Mouse (Mus musculus) liver, embryonic 11.5 days (tissue): Measurements from ENCODE around the gene Zfp266. TPM values are rescaled to one million over a fixed set of nuclear protein-coding genes. Genes with fewer than 3 reads are reported as not detected.
A peak's percentile ranks its signal among the peaks of the same experiment; 100 is the strongest.

Experiments
- ATAC-seq: fragments of 200-750 bp; cut with Nextera tagmentation; replicated peaks from 2 replicates; pipeline ENCODE4 v1.8.0; 2017; ENCODE audit warnings: moderate number of reproducible peaks, mild to moderate bottlenecking, moderate TSS enrichment, moderate library complexity; ENCODE audit not compliant: low FRiP score
- DNase-seq: peaks from one replicate; pipeline ENCODE4 v3.0.0-alpha.2; 2017; ENCODE audit warnings: low spot score
- H3K27ac ChIP-seq: fragments of 300-500 bp; sonication (generic); 2 replicates; pipeline ENCODE4 v1.5.1; 2014; ENCODE audit warnings: mild to moderate bottlenecking, low read depth, low read length, control low read depth
- H3K27me3 ChIP-seq: fragments of 300-500 bp; sonication (generic); replicated peaks from 2 replicates; pipeline ENCODE4 v1.6.1; 2014; ENCODE audit warnings: low read length, mixed read lengths; ENCODE audit not compliant: control insufficient read depth, insufficient read depth
- H3K36me3 ChIP-seq: fragments of 300-500 bp; sonication (generic); 2 replicates; pipeline ENCODE4 v1.6.1; 2014; ENCODE audit warnings: mild to moderate bottlenecking, low read length, moderate library complexity, mixed read lengths; ENCODE audit not compliant: control insufficient read depth, insufficient read depth
- H3K4me1 ChIP-seq: fragments of 300-500 bp; sonication (generic); replicated peaks from 2 replicates; pipeline ENCODE4 v1.6.1; 2014; ENCODE audit warnings: low read length, mixed read lengths; ENCODE audit not compliant: control insufficient read depth, insufficient read depth
- H3K4me2 ChIP-seq: fragments of 300-500 bp; sonication (generic); 2 replicates; pipeline ENCODE4 v1.6.1; 2014; ENCODE audit warnings: mild to moderate bottlenecking, control low read depth, moderate library complexity
- H3K4me3 ChIP-seq: fragments of 300-500 bp; sonication (generic); 2 replicates; pipeline ENCODE4 v1.5.1; 2014; ENCODE audit warnings: low read depth, low read length, control low read depth
- H3K9ac ChIP-seq: fragments of 300-500 bp; sonication (generic); 2 replicates; pipeline ENCODE4 v1.6.1; 2014; ENCODE audit warnings: low read depth, low read length, control low read depth
- H3K9me3 ChIP-seq: fragments of 300-500 bp; sonication (generic); 2 replicates; pipeline ENCODE4 v1.6.1; 2016; ENCODE audit warnings: low read length, inconsistent platforms, mixed read lengths; ENCODE audit not compliant: control insufficient read depth
- WGBS: fragments of 180-500 bp; shearing (Covaris S2); extraction: QIAGEN DNeasy Blood & Tissue Kit; methylation state at CpG from one replicate; pipeline ENCODE4 v1.1.7; 2014; 5-methylcytosine and 5-hydroxymethylcytosine counted together
- polyA plus RNA-seq: library from polyadenylated mRNA; unstranded; fragments of >200 nt; fragmentation: Nextera tagmentation; extraction: Ambion mirVana; gene quantifications from 2 replicates; pipeline ENCODE4 v1.2.1, GENCODE M21; 2014

The Zfp266 gene
- polyA plus RNA-seq, 1 experiment from 2014 or later: 49.2 TPM

DNA sequence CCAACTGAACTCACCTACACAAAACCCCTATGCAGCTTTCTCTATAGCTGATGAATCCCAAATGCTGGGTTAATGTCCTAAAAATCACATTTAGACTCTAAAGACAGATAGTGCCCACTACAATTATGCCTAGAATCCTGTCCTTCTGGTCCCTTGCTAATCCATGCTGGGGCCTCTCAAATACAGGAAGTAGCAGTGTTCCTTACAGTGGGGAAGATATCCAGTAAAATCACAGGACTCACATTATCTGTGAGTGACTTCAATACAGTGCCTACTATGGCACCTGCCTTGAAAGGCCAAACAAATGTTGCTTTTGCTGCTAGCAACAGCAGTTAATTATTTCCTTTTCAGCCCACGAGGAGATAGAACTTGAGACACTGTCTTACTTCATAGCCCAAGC lies 10.9 kb downstream of the Zfp266 start:
- Histone ChIP-seq H3K27ac (no peak overlapping the region), H3K4me1 (peaks cover 31% of the 10 kb centered on the region), H3K4me3 (no peak overlapping the region), H3K9me3 (no peaks in the 10 kb centered on the region), H3K4me2 (no peak overlapping the region), H3K36me3 (peaks cover 23% of the 10 kb centered on the region), H3K27me3 (no peaks in the 10 kb centered on the region), H3K9ac (no peak overlapping the region)
- WGBS: 69% methylated on average over 1 of the region's 1 CpGs
- ATAC-seq: no peak
- DNase-seq: no peak

DNA sequence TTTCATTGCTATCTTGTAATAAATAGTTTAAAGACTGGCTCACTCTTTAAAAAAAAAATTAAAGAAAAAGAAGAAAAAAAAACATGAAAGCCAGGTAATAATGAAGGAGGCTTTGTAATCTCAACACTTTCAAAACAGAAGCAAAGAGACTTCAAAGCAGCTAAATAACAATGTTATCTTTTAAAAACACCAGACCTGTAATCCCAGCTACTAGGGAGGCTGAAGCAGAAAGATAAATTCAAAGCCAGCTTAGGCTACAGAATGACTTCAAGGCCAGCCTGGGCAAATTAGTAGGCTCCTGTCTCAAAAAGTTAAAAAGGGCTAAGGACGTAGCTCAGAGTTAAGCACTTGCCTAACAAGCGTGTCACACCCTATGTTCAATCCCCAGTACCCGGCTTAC lies 11.5 kb downstream of the Zfp266 start:
- H3K27me3 ChIP-seq: no peaks in the 10 kb centered on the region
- DNase-seq: no peak

DNA sequence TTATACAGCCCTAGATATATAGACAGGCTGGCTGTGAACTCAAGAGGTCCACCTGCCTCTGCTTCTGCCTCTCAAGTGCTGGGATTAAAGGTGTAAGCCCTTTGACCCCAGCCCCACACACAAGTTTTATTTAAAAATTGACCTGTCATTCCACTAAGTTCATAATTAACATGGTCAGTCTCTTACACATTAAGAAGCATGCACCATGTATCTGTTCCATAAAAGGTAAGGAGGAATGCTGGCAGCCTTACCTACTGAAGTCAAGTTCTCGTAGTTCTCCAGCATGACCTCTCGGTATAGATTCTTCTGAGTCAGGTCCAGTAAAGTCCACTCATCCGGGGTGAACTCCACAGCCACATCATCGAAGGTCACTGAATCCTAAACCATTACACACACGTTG lies 16.4 kb downstream of the Zfp266 start:
- Histone ChIP-seq H3K9ac (no peak overlapping the region), H3K27me3 (no peaks in the 10 kb centered on the region), H3K4me1 (peaks cover 1% of the 10 kb centered on the region; the same call in 1 of the 2 replicates), H3K9me3 (no peaks in the 10 kb centered on the region), H3K4me2 (no peak overlapping the region), H3K36me3 (peaks cover 46% of the 10 kb centered on the region), H3K4me3 (no peak overlapping the region), H3K27ac (no peak overlapping the region)
- no peak for DNase-seq
- ATAC-seq: no peak
- WGBS: 91% methylated on average over 5 of the region's 5 CpGs

More for the DNA sequence above, 11.5 kb downstream of the Zfp266 start:
- H3K27ac ChIP-seq: no peak overlapping the region
- peaks cover 23% of the 10 kb centered on the region for H3K36me3 ChIP-seq
- ATAC-seq: peak; percentile 56
- H3K9me3 ChIP-seq: no peaks in the 10 kb centered on the region
- 57% methylated on average over 3 of the region's 3 CpGs for WGBS
- H3K4me2 ChIP-seq: no peak overlapping the region
- peaks cover 30% of the 10 kb centered on the region for H3K4me1 ChIP-seq
- no peak overlapping the region for H3K9ac ChIP-seq
- no peak overlapping the region for H3K4me3 ChIP-seq

DNA sequence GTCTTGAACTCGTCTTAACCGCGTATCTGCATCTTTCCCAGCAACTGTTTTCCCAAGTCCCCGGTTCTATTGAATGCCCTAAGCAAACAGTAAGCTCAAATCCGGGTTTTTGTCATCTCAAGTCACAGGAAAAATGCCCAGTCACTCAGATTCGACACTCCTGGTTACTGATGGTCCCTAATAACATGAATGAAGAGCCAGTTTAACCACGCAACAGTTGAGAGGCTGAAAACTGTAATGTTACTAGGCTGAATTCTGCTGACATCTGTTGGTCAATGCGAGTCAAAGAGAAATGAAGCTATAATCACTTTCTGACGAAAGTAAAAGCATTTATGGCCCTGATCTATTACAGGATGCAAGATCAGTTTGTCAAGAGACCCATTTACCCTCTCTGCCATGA lies 27.9 kb downstream of the Zfp266 start:
- Histone ChIP-seq H3K27me3 (no peaks in the 10 kb centered on the region), H3K4me3 (peak overlapping the region; percentile 86), H3K4me2 (peak overlapping the region; percentile 80), H3K9ac (peak overlapping the region; percentile 87), H3K27ac (peak overlapping the region; percentile 96), H3K9me3 (no peaks in the 10 kb centered on the region), H3K4me1 (peaks cover 6% of the 10 kb centered on the region), H3K36me3 (peaks cover 5% of the 10 kb centered on the region; the same call in 1 of the 2 replicates)
- 8% methylated on average over 9 of the region's 9 CpGs for WGBS
- ATAC-seq: no peak
- DNase-seq: no peak

GRCm38 (mm10) chr9:20492527-20493233 lies 28.5 kb downstream of the Zfp266 start, which contains the start of gene Zfp426:
Gene Zfp426 (minus strand): TSS chr9:20492746.
- no peaks in the 10 kb centered on the region; the same call in 1 of the 2 replicates for H3K36me3 ChIP-seq
- ATAC-seq (peak; percentile 97), DNase-seq (peak; percentile 93)
- H3K9ac ChIP-seq: peak within 1 kb of the TSS; percentile 87
- H3K9me3 ChIP-seq: no peaks in the 10 kb centered on the region
- peak within 1 kb of the TSS; percentile 86 for H3K4me3 ChIP-seq
- H3K4me2 ChIP-seq: peak within 1 kb of the TSS; percentile 80
- peak within 1 kb of the TSS; percentile 96 for H3K27ac ChIP-seq
- H3K27me3 ChIP-seq: no peaks in the 10 kb centered on the region
- H3K4me1 ChIP-seq: peaks cover 6% of the 10 kb centered on the region
- under 1% methylated on average over 40 of the region's 40 CpGs for WGBS

GRCm38 (mm10) chr9:20491858-20492526 lies 29.2 kb downstream of the Zfp266 start:
- H3K4me1 ChIP-seq: peaks cover 6% of the 10 kb centered on the region
- peak overlapping the region; percentile 86 for H3K4me3 ChIP-seq
- 9% methylated on average over 20 of the region's 20 CpGs for WGBS
- DNase-seq (no peak), ATAC-seq (no peak)
- H3K27me3 ChIP-seq: no peaks in the 10 kb centered on the region
- peak overlapping the region; percentile 87 for H3K9ac ChIP-seq
- no peaks in the 10 kb centered on the region for H3K9me3 ChIP-seq
- H3K36me3 ChIP-seq: no peaks in the 10 kb centered on the region; the same call in 1 of the 2 replicates
- peak overlapping the region; percentile 80 for H3K4me2 ChIP-seq
- peak overlapping the region; percentile 96 for H3K27ac ChIP-seq

DNA sequence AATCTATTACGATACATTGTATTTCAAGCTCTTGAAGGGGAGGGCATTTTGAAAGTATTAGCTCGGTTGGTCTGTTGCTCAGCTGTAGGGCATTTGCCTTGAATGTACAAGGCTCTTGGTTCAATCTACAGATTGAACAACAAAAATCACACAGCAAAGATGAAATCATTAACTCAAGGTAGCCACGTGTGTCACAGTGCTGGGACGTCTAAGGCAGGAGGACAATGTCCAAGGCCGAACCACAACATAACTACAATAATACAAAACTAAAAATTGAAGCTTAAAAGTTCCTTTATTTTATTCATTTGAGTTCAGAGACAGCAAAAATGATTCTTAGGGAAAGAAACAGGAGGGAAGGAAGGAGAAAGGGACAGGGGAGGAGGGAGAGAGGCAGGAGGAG lies 31.7 kb downstream of the Zfp266 start:
- Histone ChIP-seq H3K4me3 (no peak overlapping the region), H3K27ac (no peak overlapping the region), H3K36me3 (peaks cover 6% of the 10 kb centered on the region; the same call in 1 of the 2 replicates), H3K27me3 (no peaks in the 10 kb centered on the region), H3K4me1 (peaks cover 6% of the 10 kb centered on the region), H3K9ac (no peak overlapping the region), H3K4me2 (no peak overlapping the region), H3K9me3 (no peaks in the 10 kb centered on the region)
- ATAC-seq (no peak), DNase-seq (no peak)
- 85% methylated on average over 5 of the region's 5 CpGs for WGBS

DNA sequence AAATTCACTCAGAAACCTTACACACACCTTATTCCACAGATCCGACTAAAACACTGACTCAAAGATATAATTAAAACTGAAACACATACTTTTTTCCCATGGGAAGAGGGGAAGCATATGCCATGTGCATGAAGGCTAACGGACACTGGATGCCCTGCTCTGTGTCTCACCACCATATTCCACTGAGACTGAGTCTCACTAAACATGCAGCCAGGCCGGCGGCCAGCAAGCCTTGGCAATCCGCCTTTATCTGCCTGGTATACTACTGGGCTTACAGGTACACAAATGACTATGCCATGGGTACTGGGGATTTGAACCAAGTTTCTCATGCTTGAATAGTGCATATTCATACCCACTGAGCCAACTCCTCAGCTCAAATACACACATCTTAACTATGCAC lies 41.8 kb downstream of the Zfp266 start:
- 92% methylated on average over 5 of the region's 5 CpGs for WGBS
- Histone ChIP-seq H3K27ac (no peak overlapping the region), H3K9me3 (no peaks in the 10 kb centered on the region), H3K9ac (no peak overlapping the region), H3K4me1 (no peaks in the 10 kb centered on the region), H3K27me3 (no peaks in the 10 kb centered on the region), H3K36me3 (peaks cover 17% of the 10 kb centered on the region; the same call in 1 of the 2 replicates), H3K4me3 (no peak overlapping the region), H3K4me2 (no peak overlapping the region)
- ATAC-seq (no peak), DNase-seq (no peak)
